Mouse (Mus musculus) intestine, postnatal 0 days (tissue): ENCODE measurements around the gene Map6. TPM values are rescaled to one million over a fixed set of nuclear protein-coding genes. Genes with fewer than 3 reads are reported as not detected.

ENCODE experiments used
- ATAC-seq: fragments of 200-750 bp; cut with Nextera tagmentation; 2 replicates; pipeline ENCODE4 v1.8.0; 2017; ENCODE audit warnings: mild to moderate bottlenecking, moderate TSS enrichment, moderate library complexity
- H3K27ac ChIP-seq: fragments of 300-500 bp; sonication (generic); 2 replicates; pipeline ENCODE4 v1.5.1; 2014; ENCODE audit warnings: mild to moderate bottlenecking, low read depth, low read length, moderate library complexity
- H3K27me3 ChIP-seq: fragments of 300-500 bp; sonication (generic); replicated peaks from 2 replicates; pipeline ENCODE4 v1.6.1; 2014; ENCODE audit warnings: low read length, mixed read lengths; ENCODE audit not compliant: control insufficient read depth, insufficient read depth
- H3K36me3 ChIP-seq: fragments of 300-500 bp; sonication (generic); 2 replicates; pipeline ENCODE4 v1.6.1; 2014; ENCODE audit warnings: mild to moderate bottlenecking, moderate library complexity; ENCODE audit not compliant: control insufficient read depth, insufficient read depth
- H3K4me1 ChIP-seq: fragments of 300-500 bp; sonication (generic); replicated peaks from 2 replicates; pipeline ENCODE4 v1.6.1; 2014; ENCODE audit warnings: antibody characterized with exemption, low read length, mixed read lengths; ENCODE audit not compliant: control insufficient read depth, insufficient read depth
- H3K4me2 ChIP-seq: fragments of 300-500 bp; sonication (generic); replicated peaks from 2 replicates; pipeline ENCODE4 v1.6.1; 2014; ENCODE audit warnings: low read depth, mild to moderate bottlenecking, moderate library complexity
- H3K4me3 ChIP-seq: fragments of 300-500 bp; sonication (generic); 2 replicates; pipeline ENCODE4 v1.5.1; 2014; ENCODE audit warnings: low read depth, low read length
- H3K9ac ChIP-seq: fragments of 300-500 bp; sonication (generic); 2 replicates; pipeline ENCODE4 v1.6.1; 2014; ENCODE audit warnings: mild to moderate bottlenecking, low read depth, low read length
- H3K9me3 ChIP-seq: fragments of 300-500 bp; sonication (generic); 2 replicates; pipeline ENCODE4 v1.6.1; 2016; ENCODE audit warnings: mixed run types; ENCODE audit not compliant: control insufficient read depth
- CTCF ChIP-seq: sonication (generic); IDR thresholded peaks from 2 replicates; pipeline ENCODE4 v1.5.1; 2016; ENCODE audit warnings: low read depth, mild to moderate bottlenecking, control low read depth, antibody characterized with exemption, moderate library complexity
- WGBS: fragments of 180-500 bp; shearing (Covaris S2); extraction: QIAGEN DNeasy Blood & Tissue Kit; methylation state at CpG from one replicate; pipeline ENCODE4 v1.1.7; 2014; 5-methylcytosine and 5-hydroxymethylcytosine counted together
- polyA plus RNA-seq: library from polyadenylated mRNA; unstranded; fragments of >200 nt; fragmentation: Nextera tagmentation; extraction: Ambion mirVana; gene quantifications from 2 replicates; pipeline ENCODE4 v1.2.1, GENCODE M21; 2015

Map6 gene
- polyA plus RNA-seq, 1 experiment from 2014 or later = 4.1 TPM

DNA sequence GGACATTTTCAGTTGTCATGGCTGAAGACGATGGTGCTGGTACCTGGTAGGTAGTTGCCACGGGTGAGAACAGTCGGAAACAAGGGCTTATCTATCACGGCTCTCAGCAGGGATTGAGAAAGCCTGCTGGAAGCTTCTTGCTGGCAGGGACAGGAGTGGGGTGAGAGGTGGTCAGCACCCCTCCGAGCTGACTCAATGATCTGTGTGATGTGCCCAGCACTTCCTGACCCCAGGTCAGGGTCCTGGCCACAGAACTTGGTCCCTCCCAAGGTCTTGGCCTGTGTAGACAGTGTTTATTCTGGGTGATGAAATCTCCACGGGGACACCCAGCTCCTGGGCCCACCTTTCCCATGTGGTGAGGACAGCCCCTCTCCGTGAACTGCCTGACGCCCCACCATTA, 38.4 kb upstream of the Map6 start:
- no peaks in the 10 kb centered on the region for H3K9me3 ChIP-seq
- H3K4me1 ChIP-seq = peaks cover 10% of the 10 kb centered on the region
- ATAC-seq = no peak
- H3K4me3 ChIP-seq = no peak overlapping the region
- H3K27ac ChIP-seq = peak overlapping the region; percentile 93
- peaks cover 11% of the 10 kb centered on the region; the same call in 1 of the 2 replicates for H3K36me3 ChIP-seq
- no peak overlapping the region for H3K9ac ChIP-seq
- TF ChIP-seq CTCF = no peak
- WGBS = 74% methylated on average over 8 of the region's 8 CpGs
- H3K27me3 ChIP-seq = no peaks in the 10 kb centered on the region
- no peak overlapping the region for H3K4me2 ChIP-seq

DNA sequence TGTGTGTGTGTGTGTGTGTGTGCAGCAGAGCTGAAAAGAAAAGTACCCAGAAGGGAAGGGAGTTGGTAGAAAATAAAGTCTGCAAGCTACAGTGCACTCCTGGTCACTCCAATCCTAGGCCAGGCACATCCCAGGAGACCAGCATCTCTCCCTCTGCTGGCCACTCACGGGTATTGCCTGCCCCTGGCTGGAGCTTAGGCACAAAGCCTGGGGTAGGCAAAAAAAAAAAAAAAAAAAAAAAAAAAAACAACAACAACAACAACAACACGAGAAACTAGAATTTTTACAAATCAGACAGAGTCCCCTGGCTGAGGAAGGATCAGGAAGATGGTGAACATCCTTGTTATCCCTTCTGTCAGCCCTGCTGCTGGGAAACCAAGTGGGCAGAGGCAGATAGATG, 37.8 kb upstream of the Map6 start:
- Histone ChIP-seq H3K9me3 (no peaks in the 10 kb centered on the region), H3K27me3 (no peaks in the 10 kb centered on the region), H3K9ac (no peak overlapping the region), H3K4me3 (no peak overlapping the region), H3K36me3 (peaks cover 11% of the 10 kb centered on the region; the same call in 1 of the 2 replicates), H3K4me2 (peak overlapping the region; percentile 24; the same call in 1 of the 2 replicates), H3K27ac (peak overlapping the region; percentile 93), H3K4me1 (peaks cover 10% of the 10 kb centered on the region)
- 6% methylated on average over 2 of the region's 2 CpGs for WGBS
- ATAC-seq = no peak
- TF ChIP-seq CTCF = peak; percentile 81

DNA sequence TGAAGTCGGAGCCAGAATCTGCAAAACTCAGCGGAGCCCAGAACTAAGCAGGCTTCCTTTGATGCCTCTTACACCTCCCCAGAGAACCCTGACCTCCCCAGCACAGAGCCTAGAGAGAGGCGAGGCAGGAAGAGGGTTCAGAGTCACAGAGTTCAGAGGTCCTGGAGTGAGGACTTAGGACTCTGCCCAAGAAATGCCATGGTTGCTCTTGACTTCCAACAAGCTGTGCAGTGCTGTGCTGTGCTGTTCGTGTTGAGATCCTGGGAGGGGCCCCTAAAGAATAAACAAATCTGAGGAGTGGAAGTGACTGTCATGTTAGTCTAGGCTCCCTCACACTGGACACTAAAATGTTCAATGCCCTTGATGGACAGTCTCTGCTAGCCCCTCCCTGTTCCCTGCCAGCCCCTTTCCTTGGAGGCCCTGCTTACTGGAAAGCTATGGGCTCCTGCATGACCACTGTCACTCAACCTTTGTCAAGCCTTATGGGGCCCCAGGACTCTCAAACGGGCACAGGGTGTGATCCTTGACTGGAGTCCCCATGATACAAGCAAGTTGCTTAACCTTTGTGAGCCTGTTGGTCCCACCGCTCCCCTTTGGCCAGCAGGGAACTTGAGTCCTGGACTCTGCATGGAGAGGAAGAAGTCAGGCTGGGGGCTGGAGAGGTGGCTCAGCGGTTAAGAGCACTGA, 37.0 kb upstream of the Map6 start:
- peak overlapping the region; percentile 92 for H3K27ac ChIP-seq
- H3K4me3 ChIP-seq = no peak overlapping the region
- H3K9ac ChIP-seq = no peak overlapping the region; the same call in 1 of the 2 replicates
- H3K36me3 ChIP-seq = peaks cover 11% of the 10 kb centered on the region; the same call in 1 of the 2 replicates
- 31% methylated on average over 7 of the region's 7 CpGs for WGBS
- ATAC-seq = peak; percentile 89
- peaks cover 10% of the 10 kb centered on the region for H3K4me1 ChIP-seq
- no peak for TF ChIP-seq CTCF
- H3K9me3 ChIP-seq = no peaks in the 10 kb centered on the region
- no peaks in the 10 kb centered on the region for H3K27me3 ChIP-seq
- H3K4me2 ChIP-seq = 0 out of 2 replicates have a peak overlapping the region, but pooled peaks have one; percentile 6

DNA sequence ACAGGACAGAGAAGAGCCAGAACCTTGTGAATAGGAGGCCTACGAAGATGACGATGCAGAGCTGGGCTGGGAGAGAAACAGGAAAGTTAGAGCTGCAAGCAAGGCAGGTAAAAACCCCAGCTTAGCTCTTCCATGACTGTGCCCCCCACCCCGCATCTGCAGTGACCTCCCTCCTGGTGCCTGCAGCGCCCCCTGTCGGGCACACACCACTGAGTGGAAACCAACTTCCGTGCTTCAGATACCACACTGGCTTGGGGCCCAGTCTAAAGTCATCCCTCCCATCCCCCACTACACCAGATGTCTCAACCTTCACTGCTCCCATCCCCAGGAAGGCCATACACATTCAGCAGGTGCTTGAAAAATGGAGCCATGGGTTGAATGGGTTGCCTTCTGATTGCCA, 34.7 kb upstream of the Map6 start:
- TF ChIP-seq CTCF = peak; percentile 60
- H3K4me2 ChIP-seq = no peak overlapping the region
- peaks cover 6% of the 10 kb centered on the region for H3K4me1 ChIP-seq
- no peak for ATAC-seq
- H3K27ac ChIP-seq = peak overlapping the region; percentile 46
- WGBS = 77% methylated on average over 6 of the region's 6 CpGs
- H3K4me3 ChIP-seq = no peak overlapping the region
- H3K27me3 ChIP-seq = no peaks in the 10 kb centered on the region
- H3K36me3 ChIP-seq = peaks cover 11% of the 10 kb centered on the region; the same call in 1 of the 2 replicates
- no peak overlapping the region for H3K9ac ChIP-seq
- no peaks in the 10 kb centered on the region for H3K9me3 ChIP-seq

DNA sequence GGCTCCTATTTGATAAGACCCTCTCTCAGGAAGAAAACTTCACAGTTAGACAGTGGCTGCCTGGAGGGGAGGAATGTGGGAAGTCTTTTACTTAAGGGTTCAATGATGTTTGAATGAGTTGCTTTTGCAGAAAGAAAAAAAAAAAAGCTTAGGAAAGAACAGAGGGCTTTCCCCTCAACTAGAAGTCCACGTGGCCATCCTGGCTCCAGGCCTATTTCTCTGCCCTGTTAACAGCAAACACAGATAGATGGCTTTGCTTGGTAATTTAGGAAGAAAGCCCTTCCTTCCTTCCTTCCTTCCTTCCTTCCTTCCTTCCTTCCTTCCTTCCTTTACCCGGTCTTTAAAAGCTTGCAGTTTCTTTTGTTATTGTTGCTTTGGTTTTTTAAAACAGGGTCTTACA, 32.3 kb upstream of the Map6 start:
- H3K9ac ChIP-seq = no peak overlapping the region
- 51% methylated on average over 2 of the region's 2 CpGs for WGBS
- no peak for ATAC-seq

DNA sequence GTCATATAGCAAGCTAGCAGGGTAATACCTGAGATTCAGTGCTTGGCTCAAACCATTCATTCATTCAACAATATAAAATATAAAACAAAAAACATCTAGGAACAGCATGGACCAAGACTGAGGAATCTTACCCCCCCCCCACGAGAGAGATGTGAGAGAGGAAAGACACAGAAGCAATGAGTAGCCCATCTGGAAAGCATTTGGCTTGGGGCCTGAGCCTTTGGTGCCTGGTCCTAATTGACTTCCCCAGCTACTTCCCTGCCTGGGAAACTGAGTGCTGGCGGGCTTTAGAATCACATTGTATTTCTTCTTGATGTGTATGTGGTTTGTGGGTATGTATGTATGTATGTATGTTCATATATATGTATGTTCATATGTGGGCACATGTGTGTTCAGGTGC, 31.6 kb upstream of the Map6 start:
- WGBS = 74% methylated on average over 2 of the region's 2 CpGs
- Histone ChIP-seq H3K4me3 (no peak overlapping the region), H3K9me3 (no peaks in the 10 kb centered on the region), H3K36me3 (no peaks in the 10 kb centered on the region), H3K27me3 (no peaks in the 10 kb centered on the region), H3K4me2 (peak overlapping the region; percentile 74; the same call in 1 of the 2 replicates), H3K4me1 (0 out of 2 replicates have a peak, but pooled peaks cover 12% of the 10 kb centered on the region), H3K9ac (no peak overlapping the region), H3K27ac (no peak overlapping the region)
- TF ChIP-seq CTCF = no peak
- ATAC-seq = no peak

More for the DNA sequence above, 32.3 kb upstream of the Map6 start:
- TF ChIP-seq CTCF = no peak
- no peaks in the 10 kb centered on the region for H3K27me3 ChIP-seq
- no peaks in the 10 kb centered on the region for H3K9me3 ChIP-seq
- no peak overlapping the region for H3K4me2 ChIP-seq
- no peaks in the 10 kb centered on the region for H3K36me3 ChIP-seq
- H3K27ac ChIP-seq = no peak overlapping the region
- no peak overlapping the region for H3K4me3 ChIP-seq
- 0 out of 2 replicates have a peak, but pooled peaks cover 12% of the 10 kb centered on the region for H3K4me1 ChIP-seq
